Mouse (Mus musculus): ENCODE measurements around the gene Gpr84. TPM values are rescaled to one million over a fixed set of nuclear protein-coding genes. Genes with fewer than 3 reads are reported as not detected.

Gene Gpr84
- total RNA-seq (2021) = under 1 TPM; 0.54 to 0.63 TPM
- long read RNA-seq, partial matches to known transcripts = 0 of 1 reads
- long read RNA-seq, other reads (novel, unspliced or antisense) = 0 of 1 reads

GRCm38 (mm10) chr15:103310365-103310910 is at the start of gene Gpr84:
Gene Gpr84 (minus strand): TSS chr15:103310612.
- DNase-seq (ENCODE audit: low spot score in 2 of 2) = no peak

- DNase-seq (ENCODE audit: low spot score in 2 of 2) = no peak
Measured at GRCm38 (mm10) chr15:103359869-103360602, 49.6 kb upstream of the Gpr84 start.

- no peak for DNase-seq (ENCODE audit: low spot score in 2 of 2)
Measured at GRCm38 (mm10) chr15:103359122-103359510, 48.7 kb upstream of the Gpr84 start.

- no peak for DNase-seq (ENCODE audit: low spot score in 2 of 2)
Measured at GRCm38 (mm10) chr15:103358278-103359121, 48.1 kb upstream of the Gpr84 start.

GRCm38 (mm10) chr15:103357817-103358216 is 47.4 kb upstream of the Gpr84 start:
- no peak for DNase-seq (ENCODE audit: low spot score in 2 of 2)

GRCm38 (mm10) chr15:103356130-103356529 is 45.7 kb upstream of the Gpr84 start:
- DNase-seq (ENCODE audit: low spot score in 2 of 2) = no peak

- no peak for DNase-seq (ENCODE audit: low spot score in 2 of 2)
Measured at GRCm38 (mm10) chr15:103355420-103355819, 45.0 kb upstream of the Gpr84 start.

GRCm38 (mm10) chr15:103354690-103355089 is 44.3 kb upstream of the Gpr84 start:
- no peak for DNase-seq (ENCODE audit: low spot score in 2 of 2)

GRCm38 (mm10) chr15:103353511-103354256 is 43.3 kb upstream of the Gpr84 start:
- no peak for DNase-seq (ENCODE audit: low spot score in 2 of 2)

GRCm38 (mm10) chr15:103352856-103353255 is 42.4 kb upstream of the Gpr84 start:
- DNase-seq (ENCODE audit: low spot score in 2 of 2) = peak in 1 of 2 experiments; percentile 54

- DNase-seq (ENCODE audit: low spot score in 2 of 2) = peak in 1 of 2 experiments; percentile 56
Measured at GRCm38 (mm10) chr15:103347275-103347684, 36.9 kb upstream of the Gpr84 start.

- DNase-seq (ENCODE audit: low spot score in 2 of 2) = no peak
Measured at GRCm38 (mm10) chr15:103345789-103346188, 35.4 kb upstream of the Gpr84 start.

GRCm38 (mm10) chr15:103343556-103343955 is 33.1 kb upstream of the Gpr84 start:
- no peak for DNase-seq (ENCODE audit: low spot score in 2 of 2)

GRCm38 (mm10) chr15:103343008-103343407 is 32.6 kb upstream of the Gpr84 start:
- no peak for DNase-seq (ENCODE audit: low spot score in 2 of 2)

GRCm38 (mm10) chr15:103342415-103342814 is 32.0 kb upstream of the Gpr84 start:
- peak; percentile 71 to 86 for DNase-seq (ENCODE audit: low spot score in 2 of 2)

- no peak for DNase-seq (ENCODE audit: low spot score in 2 of 2)
Measured at GRCm38 (mm10) chr15:103341547-103341946, 31.1 kb upstream of the Gpr84 start.

- no peak for DNase-seq (ENCODE audit: low spot score in 2 of 2)
Measured at GRCm38 (mm10) chr15:103340786-103341185, 30.4 kb upstream of the Gpr84 start.

- peak; percentile 65 to 79 for DNase-seq (ENCODE audit: low spot score in 2 of 2)
Measured at GRCm38 (mm10) chr15:103339961-103340337, 29.5 kb upstream of the Gpr84 start, which contains the start of gene Zfp385a. Gene Zfp385a (minus strand): TSS chr15:103340093.

- no peak for DNase-seq (ENCODE audit: low spot score in 2 of 2)
Measured at GRCm38 (mm10) chr15:103339166-103339960, 29.0 kb upstream of the Gpr84 start.

GRCm38 (mm10) chr15:103338829-103339165 is 28.4 kb upstream of the Gpr84 start:
- DNase-seq (ENCODE audit: low spot score in 2 of 2) = no peak

Data from layer of hippocampus, adult 18-20 months (tissue).